Mouse (Mus musculus) kidney, embryonic 16.5 days (tissue): ENCODE measurements around the gene Nckap5. TPM values are rescaled to one million over a fixed set of nuclear protein-coding genes. Genes with fewer than 3 reads are reported as not detected.

ENCODE experiments used
- ATAC-seq: fragments of 200-750 bp; cut with Nextera tagmentation; 2 replicates; pipeline ENCODE4 v1.8.0; 2017; ENCODE audit warnings: moderate TSS enrichment; ENCODE audit not compliant: low FRiP score, low TSS enrichment
- H3K27ac ChIP-seq: fragments of 300-500 bp; sonication (generic); 2 replicates; pipeline ENCODE4 v1.5.1; 2014; ENCODE audit warnings: low read length
- H3K27me3 ChIP-seq: fragments of 300-500 bp; sonication (generic); 2 replicates; pipeline ENCODE4 v1.6.1; 2014; ENCODE audit warnings: low read length, control low read depth, mixed read lengths; ENCODE audit not compliant: insufficient read depth
- H3K36me3 ChIP-seq: fragments of 300-500 bp; sonication (generic); 2 replicates; pipeline ENCODE4 v1.6.1; 2014; ENCODE audit warnings: low read length, control low read depth, mixed read lengths; ENCODE audit not compliant: insufficient read depth
- H3K4me1 ChIP-seq: fragments of 300-500 bp; sonication (generic); 2 replicates; pipeline ENCODE4 v1.6.1; 2014; ENCODE audit warnings: low read length, control low read depth, mixed read lengths; ENCODE audit not compliant: insufficient read depth
- H3K4me2 ChIP-seq: fragments of 300-500 bp; sonication (generic); replicated peaks from 2 replicates; pipeline ENCODE4 v1.6.1; 2014; ENCODE audit warnings: low read depth, low read length
- H3K4me3 ChIP-seq: fragments of 300-500 bp; sonication (generic); 2 replicates; pipeline ENCODE4 v1.5.1; 2014; ENCODE audit warnings: mild to moderate bottlenecking, low read length
- H3K9ac ChIP-seq: fragments of 300-500 bp; sonication (generic); replicated peaks from 2 replicates; pipeline ENCODE4 v1.6.1; 2014; ENCODE audit warnings: low read length
- H3K9me3 ChIP-seq: fragments of 300-500 bp; sonication (generic); 2 replicates; pipeline ENCODE4 v1.6.1; 2016; ENCODE audit warnings: low read length, control low read depth
- WGBS: fragments of 180-500 bp; shearing (Covaris S2); extraction: QIAGEN DNeasy Blood & Tissue Kit; methylation state at CpG from one replicate; pipeline ENCODE4 v1.1.7; 2014; 5-methylcytosine and 5-hydroxymethylcytosine counted together
- polyA plus RNA-seq: library from polyadenylated mRNA; unstranded; fragments of >200 nt; fragmentation: Nextera tagmentation; extraction: Ambion mirVana; gene quantifications from 2 replicates; pipeline ENCODE4 v1.2.1, GENCODE M21; 2015

The Nckap5 gene
- polyA plus RNA-seq, 1 experiment from 2014 or later = 4.2 TPM

- Histone ChIP-seq H3K4me3 (no peak overlapping the region), H3K9ac (no peak overlapping the region), H3K36me3 (no peaks in the 10 kb centered on the region), H3K27me3 (no peaks in the 10 kb centered on the region), H3K9me3 (no peaks in the 10 kb centered on the region), H3K4me1 (peaks cover 15% of the 10 kb centered on the region), H3K27ac (no peak overlapping the region), H3K4me2 (no peak overlapping the region)
- no peak for ATAC-seq
- WGBS = 93% methylated on average over 11 of the region's 11 CpGs
These were observed 171.9 kb downstream of the Nckap5 start for GRCm38 (mm10) chr1:126658731-126659130.

GRCm38 (mm10) chr1:126656246-126656645, 174.4 kb downstream of the Nckap5 start:
- H3K4me2 ChIP-seq = no peak overlapping the region
- no peak overlapping the region for H3K27ac ChIP-seq
- H3K36me3 ChIP-seq = no peaks in the 10 kb centered on the region
- WGBS = 54% methylated on average over 2 of the region's 2 CpGs
- H3K4me1 ChIP-seq = peaks cover 13% of the 10 kb centered on the region
- no peak overlapping the region for H3K4me3 ChIP-seq
- ATAC-seq = no peak
- no peak overlapping the region for H3K9ac ChIP-seq
- H3K9me3 ChIP-seq = no peaks in the 10 kb centered on the region
- H3K27me3 ChIP-seq = no peaks in the 10 kb centered on the region

GRCm38 (mm10) chr1:126652085-126652484, 178.5 kb downstream of the Nckap5 start:
- H3K27ac ChIP-seq = no peak overlapping the region
- no peak overlapping the region for H3K9ac ChIP-seq
- no peak for ATAC-seq
- H3K9me3 ChIP-seq = no peaks in the 10 kb centered on the region
- H3K36me3 ChIP-seq = no peaks in the 10 kb centered on the region
- H3K27me3 ChIP-seq = no peaks in the 10 kb centered on the region
- no peak overlapping the region for H3K4me2 ChIP-seq
- no peaks in the 10 kb centered on the region for H3K4me1 ChIP-seq
- no peak overlapping the region for H3K4me3 ChIP-seq
- WGBS = 77% methylated on average over 2 of the region's 2 CpGs

- Histone ChIP-seq H3K4me1 (no peaks in the 10 kb centered on the region), H3K4me3 (no peak overlapping the region), H3K27ac (no peak overlapping the region), H3K9ac (no peak overlapping the region), H3K27me3 (no peaks in the 10 kb centered on the region), H3K4me2 (no peak overlapping the region), H3K9me3 (no peaks in the 10 kb centered on the region), H3K36me3 (no peaks in the 10 kb centered on the region)
- WGBS = 56% methylated on average over 5 of the region's 5 CpGs
- no peak for ATAC-seq
These were observed 179.8 kb downstream of the Nckap5 start for GRCm38 (mm10) chr1:126650806-126651205.

- no peak for ATAC-seq
- H3K9me3 ChIP-seq = no peaks in the 10 kb centered on the region
- 71% methylated on average over 5 of the region's 5 CpGs for WGBS
- H3K9ac ChIP-seq = no peak overlapping the region
- H3K36me3 ChIP-seq = no peaks in the 10 kb centered on the region
- no peaks in the 10 kb centered on the region for H3K4me1 ChIP-seq
- H3K4me3 ChIP-seq = no peak overlapping the region
- H3K27ac ChIP-seq = no peak overlapping the region
- no peak overlapping the region for H3K4me2 ChIP-seq
- H3K27me3 ChIP-seq = no peaks in the 10 kb centered on the region
These were observed 187.8 kb downstream of the Nckap5 start for GRCm38 (mm10) chr1:126642751-126643150.

GRCm38 (mm10) chr1:126639463-126639862, 191.1 kb downstream of the Nckap5 start:
- Histone ChIP-seq H3K27ac (no peak overlapping the region), H3K36me3 (no peaks in the 10 kb centered on the region), H3K4me1 (no peaks in the 10 kb centered on the region), H3K27me3 (no peaks in the 10 kb centered on the region), H3K4me2 (no peak overlapping the region), H3K9me3 (no peaks in the 10 kb centered on the region), H3K4me3 (no peak overlapping the region), H3K9ac (no peak overlapping the region)
- WGBS = 79% methylated on average over 2 of the region's 2 CpGs
- no peak for ATAC-seq

GRCm38 (mm10) chr1:126637515-126637914, 193.1 kb downstream of the Nckap5 start:
- no peak overlapping the region for H3K27ac ChIP-seq
- H3K4me3 ChIP-seq = no peak overlapping the region
- H3K4me2 ChIP-seq = no peak overlapping the region
- no peak for ATAC-seq
- no peaks in the 10 kb centered on the region for H3K27me3 ChIP-seq
- no peaks in the 10 kb centered on the region for H3K9me3 ChIP-seq
- no peak overlapping the region for H3K9ac ChIP-seq
- WGBS = 89% methylated on average over 1 of the region's 1 CpGs
- no peaks in the 10 kb centered on the region for H3K4me1 ChIP-seq
- no peaks in the 10 kb centered on the region for H3K36me3 ChIP-seq

GRCm38 (mm10) chr1:126626206-126626605, 204.4 kb downstream of the Nckap5 start:
- 90% methylated on average over 3 of the region's 3 CpGs for WGBS
- Histone ChIP-seq H3K27me3 (no peaks in the 10 kb centered on the region), H3K9ac (no peak overlapping the region), H3K4me1 (no peaks in the 10 kb centered on the region), H3K27ac (no peak overlapping the region), H3K9me3 (peaks cover 4% of the 10 kb centered on the region; the same call in 1 of the 2 replicates), H3K36me3 (no peaks in the 10 kb centered on the region), H3K4me3 (no peak overlapping the region), H3K4me2 (no peak overlapping the region)
- no peak for ATAC-seq

GRCm38 (mm10) chr1:126622036-126622435, 208.6 kb downstream of the Nckap5 start:
- 47% methylated on average over 4 of the region's 4 CpGs for WGBS
- H3K9me3 ChIP-seq = no peaks in the 10 kb centered on the region
- peaks cover 9% of the 10 kb centered on the region for H3K4me1 ChIP-seq
- H3K27me3 ChIP-seq = no peaks in the 10 kb centered on the region
- H3K9ac ChIP-seq = no peak overlapping the region
- H3K4me3 ChIP-seq = no peak overlapping the region
- no peak overlapping the region for H3K27ac ChIP-seq
- ATAC-seq = no peak
- no peaks in the 10 kb centered on the region for H3K36me3 ChIP-seq
- H3K4me2 ChIP-seq = no peak overlapping the region

- WGBS = 44% methylated on average over 9 of the region's 9 CpGs
- peaks cover 5% of the 10 kb centered on the region; the same call in 1 of the 2 replicates for H3K9me3 ChIP-seq
- no peaks in the 10 kb centered on the region for H3K27me3 ChIP-seq
- no peak overlapping the region for H3K9ac ChIP-seq
- H3K4me3 ChIP-seq = no peak overlapping the region
- H3K36me3 ChIP-seq = no peaks in the 10 kb centered on the region
- H3K4me2 ChIP-seq = no peak overlapping the region
- H3K4me1 ChIP-seq = peaks cover 15% of the 10 kb centered on the region
- peak overlapping the region; percentile 20; the same call in 1 of the 2 replicates for H3K27ac ChIP-seq
- no peak for ATAC-seq
These were observed 213.0 kb downstream of the Nckap5 start for GRCm38 (mm10) chr1:126617464-126618041.
